Mouse (Mus musculus) erythroblast, embryonic 14.5 days (primary cell): Measurements from ENCODE around the gene Klrg1.

Experiments
- GATA1 ChIP-seq: IDR thresholded peaks from 2 replicates; pipeline ENCODE4 v1.6.1; 2012; ENCODE audit warnings: low read length, inconsistent platforms, mixed read lengths
- TAL1 ChIP-seq: IDR thresholded peaks from 3 replicates; pipeline ENCODE4 v1.6.1; 2012; ENCODE audit warnings: low read length, inconsistent platforms, mixed read lengths

DNA sequence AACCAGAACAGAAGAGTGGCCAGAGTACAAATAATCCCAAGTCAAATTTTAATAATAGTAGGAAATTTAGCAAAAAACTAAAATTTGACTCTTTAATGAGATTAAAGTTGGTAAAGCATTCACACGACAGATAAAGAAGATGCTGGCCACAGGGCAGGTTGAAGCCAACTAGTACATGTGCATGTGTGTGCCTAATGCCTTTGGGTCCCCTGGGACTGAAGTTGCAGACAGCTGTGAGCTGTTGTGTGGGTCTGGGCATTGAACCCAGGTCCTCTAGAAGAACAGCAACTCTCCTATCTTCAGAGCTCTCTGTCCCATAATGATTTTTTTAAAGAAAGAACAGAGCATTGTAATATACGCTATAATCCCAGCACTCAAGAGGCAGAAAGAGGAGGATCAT lies 8.6 kb upstream of the Klrg1 start:
- TF ChIP-seq GATA1 = no peak
- TF ChIP-seq TAL1 = no peak
